Mouse (Mus musculus): Measurements from ENCODE around the gene Sumo1. TPM values are rescaled to one million over a fixed set of nuclear protein-coding genes. Genes with fewer than 3 reads are reported as not detected.

Sumo1 gene
- polyA plus RNA-seq, 1 experiment: 140 TPM

- Histone ChIP-seq H3K4me1 (ENCODE audit: control insufficient read depth, insufficient read depth, low read length) (no peaks in the 10 kb centered on the region), H3K4me3 (replicated peaks; ENCODE audit: control insufficient read depth, low read depth, low read length) (no peak overlapping the region), H3K27ac (ENCODE audit: control insufficient read depth, insufficient read depth, low read depth, low read length, poor library complexity) (no peak overlapping the region)
- TF ChIP-seq CTCF (IDR thresholded peaks at IDR 0.05; ENCODE audit: control insufficient read depth, insufficient read depth, low read length) (no peak), POLR2A (IDR thresholded peaks at IDR 0.05; ENCODE audit: borderline replicate concordance, control insufficient read depth, low read depth, low read length) (no peak)
- WGBS: 90% methylated on average over 5 of the region's 5 CpGs
These were observed 122.1 kb downstream of the Sumo1 start for GRCm38 (mm10) chr1:59548486-59548885.

- WGBS: 34% methylated on average over 8 of the region's 8 CpGs
- Histone ChIP-seq H3K4me1 (ENCODE audit: control insufficient read depth, insufficient read depth, low read length) (no peaks in the 10 kb centered on the region; the same call in 1 of the 2 replicates), H3K27ac (ENCODE audit: control insufficient read depth, insufficient read depth, low read depth, low read length, poor library complexity) (no peak overlapping the region), H3K4me3 (replicated peaks; ENCODE audit: control insufficient read depth, low read depth, low read length) (no peak overlapping the region)
- no peak for TF ChIP-seq POLR2A (IDR thresholded peaks at IDR 0.05; ENCODE audit: borderline replicate concordance, control insufficient read depth, low read depth, low read length)
- no peak for TF ChIP-seq CTCF (IDR thresholded peaks at IDR 0.05; ENCODE audit: control insufficient read depth, insufficient read depth, low read length)
These were observed 126.7 kb downstream of the Sumo1 start for GRCm38 (mm10) chr1:59543911-59544310.

- H3K27ac ChIP-seq (ENCODE audit: control insufficient read depth, insufficient read depth, low read depth, low read length, poor library complexity): no peak overlapping the region
- whole genome bisulfite sequencing: 75% methylated on average over 6 of the region's 6 CpGs
- no peak for TF ChIP-seq CTCF (IDR thresholded peaks at IDR 0.05; ENCODE audit: control insufficient read depth, insufficient read depth, low read length)
- TF ChIP-seq POLR2A (IDR thresholded peaks at IDR 0.05; ENCODE audit: borderline replicate concordance, control insufficient read depth, low read depth, low read length): no peak
These were observed 128.4 kb downstream of the Sumo1 start for GRCm38 (mm10) chr1:59542231-59542630.

DNA sequence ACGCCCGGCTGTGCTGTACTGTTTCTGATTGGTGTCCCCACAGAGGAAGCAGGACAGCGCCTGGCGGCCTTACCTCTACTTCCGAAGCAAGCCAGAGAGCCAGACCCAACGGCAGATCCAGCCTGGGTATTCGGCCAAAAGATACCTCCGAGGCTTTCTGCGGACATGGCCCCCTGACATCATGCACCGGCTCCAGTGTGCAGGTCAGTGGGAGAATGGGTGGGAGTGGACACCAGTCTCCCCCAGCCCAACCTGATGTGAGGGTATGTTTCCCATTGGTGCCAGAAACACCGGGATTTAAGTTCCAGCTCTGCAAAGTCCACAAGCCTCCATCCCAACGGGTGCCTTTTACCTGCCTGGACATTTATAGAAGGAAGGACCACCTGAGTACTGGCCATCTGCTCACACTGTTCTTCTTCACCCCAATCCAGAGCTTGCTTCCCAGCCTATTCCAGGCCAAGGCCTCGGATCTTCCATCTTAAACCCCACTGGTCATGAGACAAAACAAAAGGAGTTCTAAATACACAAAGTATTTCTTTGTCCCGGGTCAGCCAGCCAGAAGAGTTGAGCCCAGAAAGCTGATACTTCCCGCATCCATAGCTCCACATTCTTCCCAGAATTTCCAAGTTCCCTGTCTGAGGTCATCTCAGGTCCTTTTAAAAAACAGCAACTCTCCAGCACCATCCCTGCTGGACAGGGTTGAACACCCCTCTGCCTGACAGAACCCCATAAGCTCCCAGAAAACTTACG lies 129.2 kb downstream of the Sumo1 start:
- no peak for TF ChIP-seq CTCF (IDR thresholded peaks at IDR 0.05; ENCODE audit: control insufficient read depth, insufficient read depth, low read length)
- no peak for TF ChIP-seq POLR2A (IDR thresholded peaks at IDR 0.05; ENCODE audit: borderline replicate concordance, control insufficient read depth, low read depth, low read length)
- Histone ChIP-seq H3K27ac (ENCODE audit: control insufficient read depth, insufficient read depth, low read depth, low read length, poor library complexity) (no peak overlapping the region), H3K4me3 (replicated peaks; ENCODE audit: control insufficient read depth, low read depth, low read length) (no peak overlapping the region), H3K4me1 (ENCODE audit: control insufficient read depth, insufficient read depth, low read length) (no peaks in the 10 kb centered on the region; the same call in 1 of the 2 replicates)
- WGBS: 87% methylated on average over 16 of the region's 16 CpGs

More at GRCm38 (mm10) chr1:59542231-59542630, 128.4 kb downstream of the Sumo1 start:
- Histone ChIP-seq H3K4me1 (ENCODE audit: control insufficient read depth, insufficient read depth, low read length) (no peaks in the 10 kb centered on the region; the same call in 1 of the 2 replicates), H3K4me3 (replicated peaks; ENCODE audit: control insufficient read depth, low read depth, low read length) (no peak overlapping the region)

GRCm38 (mm10) chr1:59540537-59541148 lies 130.0 kb downstream of the Sumo1 start:
- TF ChIP-seq POLR2A (IDR thresholded peaks at IDR 0.05; ENCODE audit: borderline replicate concordance, control insufficient read depth, low read depth, low read length) (no peak), CTCF (IDR thresholded peaks at IDR 0.05; ENCODE audit: control insufficient read depth, insufficient read depth, low read length) (no peak)
- no peak overlapping the region for H3K27ac ChIP-seq (ENCODE audit: control insufficient read depth, insufficient read depth, low read depth, low read length, poor library complexity)
- no peak overlapping the region for H3K4me3 ChIP-seq (replicated peaks; ENCODE audit: control insufficient read depth, low read depth, low read length)
- no peaks in the 10 kb centered on the region; the same call in 1 of the 2 replicates for H3K4me1 ChIP-seq (ENCODE audit: control insufficient read depth, insufficient read depth, low read length)
- WGBS: 89% methylated on average over 19 of the region's 19 CpGs

- WGBS: 83% methylated on average over 5 of the region's 5 CpGs
- Histone ChIP-seq H3K4me3 (replicated peaks; ENCODE audit: control insufficient read depth, low read depth, low read length) (no peak overlapping the region), H3K4me1 (ENCODE audit: control insufficient read depth, insufficient read depth, low read length) (no peaks in the 10 kb centered on the region; the same call in 1 of the 2 replicates), H3K27ac (ENCODE audit: control insufficient read depth, insufficient read depth, low read depth, low read length, poor library complexity) (no peak overlapping the region)
- TF ChIP-seq POLR2A (IDR thresholded peaks at IDR 0.05; ENCODE audit: borderline replicate concordance, control insufficient read depth, low read depth, low read length) (no peak), CTCF (IDR thresholded peaks at IDR 0.05; ENCODE audit: control insufficient read depth, insufficient read depth, low read length) (no peak)
These were observed 132.3 kb downstream of the Sumo1 start for GRCm38 (mm10) chr1:59538381-59538780.

Other genes with a start within 250 kb of the Sumo1 start
- 3.3 TPM in 1 of 2 replicates, not detected in the other for gene Fzd7, start 188.4 kb downstream of the Sumo1 start, polyA plus RNA-seq (2011; ENCODE audit: insufficient read depth, insufficient read length, low replicate concordance, missing spikeins)
- 2.0 TPM in 1 of 2 replicates, not detected in the other for gene Gm973, start 154.6 kb downstream of the Sumo1 start, polyA plus RNA-seq (2011; ENCODE audit: insufficient read depth, insufficient read length, low replicate concordance, missing spikeins)
- gene Nop58, start 14.1 kb upstream of the Sumo1 start, polyA plus RNA-seq (2011; ENCODE audit: insufficient read depth, insufficient read length, low replicate concordance, missing spikeins): 108 and 150 TPM in 2 replicates
- 1.1 and 5.1 TPM in 2 replicates for gene Bmpr2, start 92.6 kb upstream of the Sumo1 start, polyA plus RNA-seq (2011; ENCODE audit: insufficient read depth, insufficient read length, low replicate concordance, missing spikeins)
- gene Fam117b, start 242.2 kb upstream of the Sumo1 start, polyA plus RNA-seq (2011; ENCODE audit: insufficient read depth, insufficient read length, low replicate concordance, missing spikeins): 7.5 and 12.0 TPM in 2 replicates